In the genomic region with DNA sequence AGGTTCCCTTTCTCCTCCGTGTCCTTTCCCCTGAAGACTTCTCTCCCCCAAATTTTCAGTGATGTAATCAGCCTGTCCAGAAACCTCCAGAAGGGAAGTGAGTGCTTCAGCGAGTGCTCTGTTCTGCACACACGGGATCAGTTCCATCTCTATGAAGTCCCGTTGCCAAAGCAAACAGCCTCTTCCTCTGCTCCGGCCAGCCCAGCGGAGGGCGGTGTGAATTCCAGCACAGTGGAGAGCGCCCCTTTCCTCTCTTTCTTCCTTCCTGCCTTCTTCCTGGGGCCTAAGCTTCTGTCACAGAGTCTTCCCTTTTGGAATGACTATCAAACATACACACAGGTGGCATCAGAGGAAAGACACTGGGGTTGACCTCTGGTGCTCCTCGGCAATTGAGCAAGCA, we compare ENCODE assay signal across 10 mouse cellular contexts. TPM values are rescaled to one million over a fixed set of nuclear protein-coding genes. Genes with fewer than 3 reads are reported as not detected.
DNase-seq lines count a peak whose midpoint lies in the region; ATAC-seq lines count a peak whose summit lies in the region.
"Had no signal": no experiment of that assay in that cellular context is flagged by ENCODE, and none has a peak within 500 bp of the region (broad histone marks: within the 10 kb centered on the region; RNA-seq: fewer than 3 reads in every experiment).

No protein-coding gene starts in this region.

- peak overlapping the region; percentile 51 to 74 for H3K27ac ChIP-seq in heart, embryonic 14.5 days (replicated peaks in 1 of 2; ENCODE audit: control insufficient read depth in 1 of 2, insufficient read depth in 1 of 2, low read depth in 2 of 2, low read length in 2 of 2)
- H3K27ac ChIP-seq in forebrain, embryonic 16.5 days (ENCODE audit: low read length), result no peak overlapping the region
- no peak overlapping the region for H3K27ac ChIP-seq in hindbrain, embryonic 14.5 days
- H3K27ac ChIP-seq: hindbrain, embryonic 15.5 days had no signal

- peaks cover 18 to 32% of the 10 kb centered on the region in 2 experiments for H3K4me1 ChIP-seq in heart, embryonic 14.5 days (ENCODE audit: control insufficient read depth in 2 of 2, insufficient read depth in 2 of 2, low read length in 2 of 2)
- no peaks in the 10 kb centered on the region for H3K4me1 ChIP-seq in forebrain, embryonic 16.5 days (replicated peaks; ENCODE audit: control insufficient read depth, insufficient read depth, low read length)
- no peaks in the 10 kb centered on the region for H3K4me1 ChIP-seq in hindbrain, embryonic 14.5 days (replicated peaks; ENCODE audit: control insufficient read depth, insufficient read depth, low read length)
- H3K4me1 ChIP-seq: hindbrain, embryonic 15.5 days had no signal

- 0 out of 2 replicates have a peak overlapping the region, but pooled peaks have one; percentile 18 for H3K4me2 ChIP-seq in heart, embryonic 14.5 days (ENCODE audit: low read length)
- H3K4me2 ChIP-seq in forebrain, embryonic 16.5 days (ENCODE audit: low read length), result no peak overlapping the region
- H3K4me2 ChIP-seq in hindbrain, embryonic 14.5 days (replicated peaks), result no peak overlapping the region
- H3K4me2 ChIP-seq: hindbrain, embryonic 15.5 days had no signal

- peaks cover 24% of the 10 kb centered on the region for H3K36me3 ChIP-seq in heart, embryonic 14.5 days (ENCODE audit: control insufficient read depth, insufficient read depth, low read length)
- peaks cover 8% of the 10 kb centered on the region; the same call in 1 of the 2 replicates for H3K36me3 ChIP-seq in forebrain, embryonic 16.5 days (ENCODE audit: control insufficient read depth, insufficient read depth)
- peaks cover 34% of the 10 kb centered on the region for H3K36me3 ChIP-seq in hindbrain, embryonic 14.5 days (replicated peaks; ENCODE audit: control insufficient read depth, insufficient read depth)

- no peak overlapping the region for H3K4me3 ChIP-seq in heart, embryonic 14.5 days (ENCODE audit: control insufficient read depth in 1 of 2, insufficient read depth in 1 of 2, low read depth in 1 of 2, low read length in 2 of 2)
- H3K4me3 ChIP-seq in forebrain, embryonic 16.5 days (replicated peaks; ENCODE audit: low read length), result no peak overlapping the region
- no peak overlapping the region for H3K4me3 ChIP-seq in hindbrain, embryonic 14.5 days (replicated peaks; ENCODE audit: low read length)
- H3K4me3 ChIP-seq: hindbrain, embryonic 15.5 days had no signal

- no peaks in the 10 kb centered on the region for H3K9me3 ChIP-seq in heart, embryonic 14.5 days (ENCODE audit: control insufficient read depth, low read length)
- no peaks in the 10 kb centered on the region for H3K9me3 ChIP-seq in forebrain, embryonic 16.5 days (ENCODE audit: control insufficient read depth, low read length)
- no peaks in the 10 kb centered on the region for H3K9me3 ChIP-seq in hindbrain, embryonic 14.5 days (ENCODE audit: control insufficient read depth, low read length)
- H3K9me3 ChIP-seq: hindbrain, embryonic 15.5 days had no signal

- peak; percentile 30 for DNase-seq in NIH3T3 (ENCODE audit: low read depth)
- DNase-seq in adrenal gland, postnatal 14 days, result peak; percentile 57
- DNase-seq in kidney, postnatal 25 days, result peak; percentile 75 to 87
- DNase-seq in thymus, postnatal 36 days, result no peak
- DNase-seq in hindbrain, embryonic 14.5 days (ENCODE audit: low spot score), result no peak

- no peak overlapping the region; the same call in 1 of the 2 replicates for H3K9ac ChIP-seq in heart, embryonic 14.5 days (ENCODE audit: low read length)
- H3K9ac ChIP-seq in forebrain, embryonic 16.5 days (replicated peaks; ENCODE audit: low read depth, low read length), result no peak overlapping the region
- no peak overlapping the region for H3K9ac ChIP-seq in hindbrain, embryonic 14.5 days
- H3K9ac ChIP-seq: hindbrain, embryonic 15.5 days had no signal

- no peaks in the 10 kb centered on the region for H3K27me3 ChIP-seq in heart, embryonic 14.5 days (ENCODE audit: control insufficient read depth, insufficient read depth, low read length)
- no peaks in the 10 kb centered on the region for H3K27me3 ChIP-seq in forebrain, embryonic 16.5 days (replicated peaks; ENCODE audit: control insufficient read depth, insufficient read depth, low read length)
- H3K27me3 ChIP-seq in hindbrain, embryonic 14.5 days (ENCODE audit: control insufficient read depth, insufficient read depth, low read length), result no peaks in the 10 kb centered on the region
- H3K27me3 ChIP-seq: hindbrain, embryonic 15.5 days; Patski had no signal

- ATAC-seq in heart, embryonic 14.5 days (ENCODE audit: insufficient number of reproducible peaks, insufficient read depth, low FRiP score, low read depth), result peak; percentile 57; the same call in 1 of the 2 replicates
- ATAC-seq in erythroid progenitor cell, adult 5-6 weeks (replicated peaks; ENCODE audit: low FRiP score, poor library complexity, severe bottlenecking), result no peak
- no peak for ATAC-seq in forebrain, embryonic 16.5 days
- no peak for ATAC-seq in hindbrain, embryonic 14.5 days (ENCODE audit: low FRiP score)
- ATAC-seq: Patski had no signal

- WGBS in heart, embryonic 14.5 days, result 43% methylated on average over 9 of the region's 9 CpGs
- 83% methylated on average over 9 of the region's 9 CpGs for WGBS in forebrain, embryonic 16.5 days
- WGBS in hindbrain, embryonic 14.5 days, result 80% methylated on average over 9 of the region's 9 CpGs

RNA-seq across cellular contexts. Expression of gene Tmem204, which starts 19.0 kb away (rescaled TPM):
- total RNA-seq in adrenal gland, postnatal 14 days (2021), result 30.1 and 30.2 TPM in 2 replicates
- 19.5 and 23.4 TPM in 2 replicates for polyA plus RNA-seq in heart, embryonic 14.5 days (2014; fragmentation: Nextera tagmentation; extraction: Ambion mirVana)
- not detected in 2 replicates for total RNA-seq in erythroid progenitor cell, adult 5-6 weeks (2015; ENCODE audit: low replicate concordance)
- total RNA-seq in erythroid progenitor cell, adult 5-6 weeks (2017; ENCODE audit: low replicate concordance), result not detected in 2 replicates
- 12.0 and 12.5 TPM in 2 replicates for polyA plus RNA-seq in forebrain, embryonic 16.5 days (2015; fragmentation: Nextera tagmentation; extraction: Ambion mirVana)
- polyA plus RNA-seq in hindbrain, embryonic 14.5 days (2014; fragmentation: Nextera tagmentation; extraction: Ambion mirVana), result 11.3 and 12.4 TPM in 2 replicates

RNA-seq across cellular contexts. Expression of gene Ift140, which starts 48.5 kb away (rescaled TPM):
- 30.0 and 43.7 TPM in 2 replicates for total RNA-seq in adrenal gland, postnatal 14 days (2021)
- polyA plus RNA-seq in heart, embryonic 14.5 days (2014; fragmentation: Nextera tagmentation; extraction: Ambion mirVana), result 9.9 and 10.6 TPM in 2 replicates
- total RNA-seq in erythroid progenitor cell, adult 5-6 weeks (2015; ENCODE audit: low replicate concordance), result 129 and 130 TPM in 2 replicates
- 239 and 264 TPM in 2 replicates for total RNA-seq in erythroid progenitor cell, adult 5-6 weeks (2017; ENCODE audit: low replicate concordance)
- polyA plus RNA-seq in forebrain, embryonic 16.5 days (2015; fragmentation: Nextera tagmentation; extraction: Ambion mirVana), result 26.6 and 28.4 TPM in 2 replicates
- 15.9 and 20.9 TPM in 2 replicates for polyA plus RNA-seq in hindbrain, embryonic 14.5 days (2014; fragmentation: Nextera tagmentation; extraction: Ambion mirVana)

RNA-seq across cellular contexts. Expression of gene Cramp1l, which starts 48.8 kb away (rescaled TPM):
- total RNA-seq in adrenal gland, postnatal 14 days (2021), result 23.3 and 26.7 TPM in 2 replicates
- 6.4 and 7.6 TPM in 2 replicates for polyA plus RNA-seq in heart, embryonic 14.5 days (2014; fragmentation: Nextera tagmentation; extraction: Ambion mirVana)
- total RNA-seq in erythroid progenitor cell, adult 5-6 weeks (2015; ENCODE audit: low replicate concordance), result 49.9 and 54.4 TPM in 2 replicates
- 38.1 and 53.4 TPM in 2 replicates for total RNA-seq in erythroid progenitor cell, adult 5-6 weeks (2017; ENCODE audit: low replicate concordance)
- polyA plus RNA-seq in forebrain, embryonic 16.5 days (2015; fragmentation: Nextera tagmentation; extraction: Ambion mirVana), result 5.9 and 6.8 TPM in 2 replicates
- polyA plus RNA-seq in hindbrain, embryonic 14.5 days (2014; fragmentation: Nextera tagmentation; extraction: Ambion mirVana), result 8.0 and 8.1 TPM in 2 replicates

RNA-seq across cellular contexts. Expression of gene Telo2, which starts 51.4 kb away (rescaled TPM):
- total RNA-seq in adrenal gland, postnatal 14 days (2021), result 19.9 and 27.3 TPM in 2 replicates
- polyA plus RNA-seq in heart, embryonic 14.5 days (2014; fragmentation: Nextera tagmentation; extraction: Ambion mirVana), result 19.3 and 27.8 TPM in 2 replicates
- total RNA-seq in erythroid progenitor cell, adult 5-6 weeks (2015; ENCODE audit: low replicate concordance), result 3.2 and 5.0 TPM in 2 replicates
- total RNA-seq in erythroid progenitor cell, adult 5-6 weeks (2017; ENCODE audit: low replicate concordance), result 10.5 and 42.6 TPM in 2 replicates
- polyA plus RNA-seq in forebrain, embryonic 16.5 days (2015; fragmentation: Nextera tagmentation; extraction: Ambion mirVana), result 47.0 and 62.9 TPM in 2 replicates
- polyA plus RNA-seq in hindbrain, embryonic 14.5 days (2014; fragmentation: Nextera tagmentation; extraction: Ambion mirVana), result 39.8 and 41.7 TPM in 2 replicates

RNA-seq across cellular contexts. Expression of gene Ptx4, which starts 56.2 kb away (rescaled TPM):
- total RNA-seq in adrenal gland, postnatal 14 days (2021), result not detected in 2 replicates
- 0.14 and 0.44 TPM in 2 replicates for polyA plus RNA-seq in heart, embryonic 14.5 days (2014; fragmentation: Nextera tagmentation; extraction: Ambion mirVana)
- total RNA-seq in erythroid progenitor cell, adult 5-6 weeks (2015; ENCODE audit: low replicate concordance), result not detected in 2 replicates
- total RNA-seq in erythroid progenitor cell, adult 5-6 weeks (2017; ENCODE audit: low replicate concordance), result not detected in 2 replicates
- polyA plus RNA-seq in forebrain, embryonic 16.5 days (2015; fragmentation: Nextera tagmentation; extraction: Ambion mirVana), result not detected in 2 replicates
- not detected in 2 replicates for polyA plus RNA-seq in hindbrain, embryonic 14.5 days (2014; fragmentation: Nextera tagmentation; extraction: Ambion mirVana)
- polyA plus RNA-seq: hindbrain, embryonic 15.5 days had no signal

Comparison
In these comparisons a context has a peak if more than half of its experiments do, and no peak if none do; other contexts are left out.
1. DNase-seq: peak in NIH3T3 (single experiment), adrenal gland, postnatal 14 days (single experiment) and kidney, postnatal 25 days (2 of 2); none in thymus, postnatal 36 days (0 of 2) and hindbrain, embryonic 14.5 days (single experiment).
2. H3K27ac ChIP-seq: peak in heart, embryonic 14.5 days (2 of 2); none in forebrain, embryonic 16.5 days (single experiment) and hindbrain, embryonic 14.5 days (single experiment).